Mouse (Mus musculus) MEL (cell line): Measurements from ENCODE around the gene Celf2.

Source experiments
- CTCF ChIP-seq, 3 experiments: IDR thresholded peaks in 2 of 3; conservative IDR thresholded peaks in 1 of 3; 2 replicates each; pipeline ENCODE4 v1.5.1; 2011 to 2012; ENCODE audit warnings: low read length in 3 of 3, low read depth in 2 of 3, mild to moderate bottlenecking in 2 of 3, improper control_type of control experiment in 1 of 3, inconsistent platforms in 1 of 3, mixed read lengths in 1 of 3, moderate library complexity in 1 of 3; ENCODE audit not compliant: control insufficient read depth in 1 of 3, insufficient read depth in 1 of 3, poor library complexity in 1 of 3, severe bottlenecking in 1 of 3
- EP300 ChIP-seq, 2 experiments: IDR thresholded peaks; 2 replicates each; pipeline ENCODE4 v1.6.1; 2011; ENCODE audit warnings: improper control_type of control experiment in 2 of 2, low read length in 2 of 2, low read depth in 1 of 2, mild to moderate bottlenecking in 1 of 2
- ETS1 ChIP-seq: IDR thresholded peaks from 2 replicates; pipeline ENCODE4 v1.6.1; 2012; ENCODE audit warnings: low read depth, mild to moderate bottlenecking, inconsistent platforms, low read length, improper control_type of control experiment, moderate library complexity
- HCFC1 ChIP-seq: IDR thresholded peaks from 2 replicates; pipeline ENCODE4 v1.6.1; 2012; ENCODE audit warnings: low read depth, mild to moderate bottlenecking, inconsistent platforms, low read length, improper control_type of control experiment, moderate library complexity
- MAFK ChIP-seq: IDR thresholded peaks from 2 replicates; pipeline ENCODE4 v1.6.1; 2011; ENCODE audit warnings: low read depth, mild to moderate bottlenecking, low read length, improper control_type of control experiment, borderline replicate concordance
- POLR2A ChIP-seq, 2 experiments: IDR thresholded peaks; 2 replicates each; pipeline ENCODE4 v1.6.1; 2011 to 2012; ENCODE audit warnings: low read length in 2 of 2, mild to moderate bottlenecking in 2 of 2, control low read depth in 1 of 2, improper control_type of control experiment in 1 of 2, low read depth in 1 of 2, moderate library complexity in 1 of 2; ENCODE audit not compliant: control insufficient read depth in 1 of 2, insufficient read depth in 1 of 2, poor library complexity in 1 of 2
- ZMIZ1 ChIP-seq: IDR thresholded peaks from 2 replicates; pipeline ENCODE4 v1.6.1; 2012; ENCODE audit warnings: low read depth, mild to moderate bottlenecking, inconsistent platforms, low read length, improper control_type of control experiment, moderate library complexity
- ZNF384 ChIP-seq: IDR thresholded peaks from 2 replicates; pipeline ENCODE4 v1.6.1; 2012; ENCODE audit warnings: low read depth, mild to moderate bottlenecking, inconsistent platforms, low read length, improper control_type of control experiment

DNA sequence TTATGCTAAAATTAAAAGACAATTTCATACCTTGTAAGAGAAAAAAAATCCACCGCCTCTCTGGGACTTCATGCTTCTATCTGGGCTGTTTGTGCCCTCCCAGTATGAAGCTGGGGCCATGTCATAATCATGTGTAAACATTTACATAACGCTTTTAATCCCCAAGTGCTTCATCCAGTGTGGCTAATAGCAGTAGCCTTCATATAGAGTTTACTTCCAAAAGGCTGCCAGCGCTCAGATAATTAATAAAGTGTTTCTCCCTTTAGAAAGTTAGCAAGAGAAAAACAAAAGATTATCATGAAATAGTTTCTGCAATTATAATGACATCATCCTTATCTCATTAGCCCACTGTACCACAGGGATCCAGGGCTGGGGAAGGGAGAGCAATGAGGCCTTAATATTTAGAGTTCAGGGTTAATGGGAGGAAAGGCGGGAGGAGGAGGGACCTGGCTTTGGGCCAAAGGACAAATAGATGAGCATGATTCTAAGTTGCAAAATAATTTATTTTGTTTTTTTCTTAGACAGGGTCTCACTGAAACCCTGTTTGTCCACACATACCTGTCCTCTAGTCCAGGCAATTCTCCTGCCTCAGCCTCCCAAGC, 425.8 kb downstream of the Celf2 start:
- TF ChIP-seq HCFC1 (no peak), ZMIZ1 (no peak), POLR2A (IDR thresholded peaks at IDR 0.05; ENCODE audit: control insufficient read depth in 1 of 2, insufficient read depth in 1 of 2, low read depth in 1 of 2, low read length in 2 of 2, poor library complexity in 1 of 2) (no peak), MAFK (no peak), CTCF (IDR thresholded peaks at IDR 0.05 in 2 of 3, conservative IDR thresholded peaks at IDR 0.05 in 1 of 3; ENCODE audit: control insufficient read depth in 1 of 3, insufficient read depth in 1 of 3, low read depth in 2 of 3, low read length in 3 of 3, poor library complexity in 1 of 3, severe bottlenecking in 1 of 3) (no peak), EP300 (IDR thresholded peaks at IDR 0.05; ENCODE audit: low read depth in 1 of 2, low read length in 2 of 2) (no peak), ETS1 (no peak), ZNF384 (no peak)
